Mouse (Mus musculus) gastrocnemius, postnatal 4 days (tissue): Measurements from ENCODE around the gene Inpp4b. TPM values are rescaled to one million over a fixed set of nuclear protein-coding genes. Genes with fewer than 3 reads are reported as not detected.

Experiments used
- DNase-seq, 2 experiments: peaks; one replicate each; pipeline ENCODE4 v3.0.0; 2021 to 2022; ENCODE audit warnings: low spot score in 2 of 2, mixed read lengths in 2 of 2
- long read RNA-seq, 2 experiments: library from polyadenylated mRNA; stranded (forward); transcript quantifications; one replicate each; pipeline ENCODE4 v2.0.0; 2021
- total RNA-seq, 2 experiments: library from RNA; stranded (reverse); gene quantifications; 2 replicates each; pipeline ENCODE4 v1.2.3; 2021

Inpp4b gene
- 10 to 100 TPM; 34.5 to 35.0 TPM for total RNA-seq
- long read RNA-seq, experiment 1, partial matches to known transcripts, result 5 of 13 reads
- long read RNA-seq, experiment 1, other reads (novel, unspliced or antisense), result 8 of 13 reads
- long read RNA-seq, experiment 2, partial matches to known transcripts, result 6 of 16 reads
- long read RNA-seq, experiment 2, other reads (novel, unspliced or antisense), result 10 of 16 reads

- peak; percentile 24 to 49 for DNase-seq
Observed at GRCm38 (mm10) chr8:81342236-81342998, at the start of gene Inpp4b. TSS of gene Inpp4b (plus strand) at chr8:81342556.

DNA sequence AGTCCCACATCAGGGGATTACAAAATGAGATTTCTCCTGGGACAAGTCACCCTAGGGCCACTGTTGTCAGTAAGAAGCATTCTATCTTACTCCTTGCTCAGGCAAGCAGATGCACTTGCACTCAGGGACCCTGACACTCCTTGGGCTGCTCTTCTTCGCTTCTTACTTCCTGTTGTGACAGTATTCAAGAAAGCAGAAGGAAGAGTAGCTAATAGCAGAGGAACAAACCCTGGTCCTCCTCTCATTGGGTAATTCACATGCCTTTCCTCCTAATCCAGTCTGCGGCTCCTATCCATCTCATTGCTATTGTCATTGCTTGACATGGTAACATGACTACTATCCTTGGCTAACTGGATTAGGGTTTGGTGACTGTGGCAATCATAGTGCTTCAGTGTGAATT is 7.1 kb upstream of the Inpp4b start:
- DNase-seq, result no peak

- no peak for DNase-seq
Observed at GRCm38 (mm10) chr8:81341191-81341590, 1.2 kb upstream of the Inpp4b start.

GRCm38 (mm10) chr8:81341591-81342235 is 643 bp upstream of the Inpp4b start:
- DNase-seq, result peak in 1 of 2 experiments; percentile 37

GRCm38 (mm10) chr8:81342999-81343302 is 595 bp downstream of the Inpp4b start:
- no peak for DNase-seq

DNA sequence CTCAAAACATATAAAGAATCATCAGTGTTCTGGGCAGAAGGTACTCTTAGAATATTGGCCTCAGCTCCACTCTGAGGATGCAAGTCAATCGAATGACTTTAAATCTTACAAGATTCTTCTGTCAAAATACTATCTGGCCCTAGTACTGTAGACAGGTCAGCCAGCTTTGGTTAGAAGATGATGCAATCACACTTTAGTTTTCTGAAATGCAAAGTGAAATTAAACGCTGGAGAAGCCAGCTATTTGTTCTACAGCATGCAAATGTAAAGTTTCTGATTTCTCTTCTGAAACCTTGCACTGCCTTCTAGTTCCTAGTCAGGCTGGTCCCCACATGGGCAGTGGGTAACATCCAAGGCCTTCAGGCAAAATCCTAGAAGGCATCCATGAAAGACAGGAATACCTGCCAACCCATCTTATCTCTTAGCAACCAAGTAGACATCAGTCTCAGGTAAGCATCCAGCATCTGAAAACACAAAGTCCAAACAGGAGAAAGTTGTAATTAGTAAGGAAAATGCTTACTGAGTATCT is 2.9 kb downstream of the Inpp4b start:
- DNase-seq, result no peak

DNA sequence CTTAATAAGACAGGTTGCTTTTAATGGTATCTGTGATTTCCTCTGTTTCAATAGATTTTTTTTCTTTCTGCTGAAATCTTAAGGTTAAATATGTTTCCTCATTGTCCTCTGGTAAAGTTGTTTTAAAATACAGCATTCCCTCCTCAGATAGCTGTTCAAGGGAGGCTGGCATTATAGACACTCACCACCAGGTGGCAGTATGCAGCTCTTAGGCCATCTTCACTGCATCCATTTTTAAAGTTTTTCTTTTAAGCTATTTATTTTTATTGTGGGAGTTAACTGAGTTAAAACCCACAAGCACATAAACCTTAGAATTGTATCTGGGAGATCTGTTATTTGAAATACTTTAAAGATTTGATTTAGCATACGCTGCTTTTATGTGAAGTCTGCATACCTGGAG is 7.1 kb downstream of the Inpp4b start:
- peak in 1 of 2 experiments; percentile 18 for DNase-seq

DNA sequence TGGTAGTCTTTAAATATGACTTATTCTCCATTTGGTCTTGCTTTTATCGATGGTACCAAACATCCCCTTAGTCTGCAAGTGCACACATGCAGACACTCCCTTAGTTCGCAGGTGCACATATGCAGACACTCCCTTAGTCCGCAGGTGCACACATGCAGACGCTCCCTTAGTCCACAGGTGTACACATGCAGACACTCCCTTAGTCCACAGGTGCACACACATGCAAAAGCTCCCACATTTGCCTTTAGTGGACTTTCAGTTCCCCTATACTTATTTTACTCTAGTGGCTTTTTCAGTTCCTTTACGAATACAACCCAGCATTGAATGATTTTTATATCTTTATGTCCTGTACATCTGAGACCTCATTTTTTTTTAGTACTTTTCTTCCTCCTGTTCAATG is 11.1 kb downstream of the Inpp4b start:
- no peak for DNase-seq

DNA sequence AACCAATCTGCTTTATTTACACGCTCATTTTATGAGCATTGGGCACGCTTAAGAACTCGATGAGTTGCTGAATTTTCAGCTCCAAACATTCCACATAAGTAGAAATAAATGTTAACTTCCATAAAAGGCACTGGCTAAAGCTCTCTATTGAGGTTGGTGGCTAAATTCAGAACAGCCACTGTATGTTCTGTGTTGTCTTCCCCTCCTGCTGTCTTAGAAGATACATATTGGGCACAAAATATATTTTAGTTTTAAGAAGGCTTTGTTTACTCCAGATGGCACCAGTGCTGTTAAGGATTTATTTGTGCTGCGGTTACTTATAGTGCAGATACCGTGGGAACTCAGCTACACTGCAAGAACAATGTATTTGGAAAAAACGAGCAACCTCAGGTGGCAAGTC is 15.8 kb downstream of the Inpp4b start:
- no peak for DNase-seq

- DNase-seq, result no peak
Observed at GRCm38 (mm10) chr8:81360518-81360917, 18.2 kb downstream of the Inpp4b start.

GRCm38 (mm10) chr8:81361162-81361561 is 18.8 kb downstream of the Inpp4b start:
- no peak for DNase-seq

DNA sequence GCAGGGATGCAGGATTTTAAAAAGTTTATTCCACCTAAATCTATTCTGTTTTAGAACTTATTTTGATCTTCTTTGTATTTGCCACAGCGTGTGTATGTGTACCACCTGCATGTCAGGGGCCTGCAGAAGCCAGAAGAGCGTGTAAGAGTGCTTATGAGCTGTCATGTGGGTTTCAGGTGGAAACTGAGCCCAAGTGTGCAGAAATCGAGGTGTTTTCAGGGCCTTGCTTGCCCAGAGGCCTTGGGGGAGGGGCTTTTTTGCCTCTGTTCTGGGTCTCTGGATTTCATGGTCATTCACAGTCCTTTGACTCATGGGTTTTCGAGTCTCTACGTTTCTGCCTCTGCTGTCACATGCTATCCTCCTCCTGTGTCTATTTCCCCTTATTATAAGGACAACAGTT is 28.3 kb downstream of the Inpp4b start:
- DNase-seq, result no peak

GRCm38 (mm10) chr8:81371844-81372243 is 29.5 kb downstream of the Inpp4b start:
- no peak for DNase-seq

GRCm38 (mm10) chr8:81374877-81375475 is 32.6 kb downstream of the Inpp4b start:
- DNase-seq, result no peak

DNA sequence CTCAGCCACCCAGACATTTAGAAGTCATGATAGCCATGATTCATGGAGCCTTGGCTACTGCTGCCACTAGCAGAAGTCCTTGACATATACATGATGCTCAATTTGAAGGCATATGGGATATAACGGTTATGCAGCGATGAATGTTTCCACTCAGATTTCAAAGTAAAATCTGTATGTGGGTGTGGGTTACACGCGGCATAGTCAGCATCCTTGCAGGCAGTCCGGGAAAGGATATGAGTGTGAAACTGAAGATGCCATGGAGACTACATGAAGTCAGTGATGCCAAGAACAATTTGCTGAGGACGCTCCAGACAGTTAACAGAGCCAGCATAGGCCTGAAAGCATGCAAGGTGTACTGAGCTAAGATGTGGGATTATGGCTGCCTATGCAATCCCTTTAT is 46.6 kb downstream of the Inpp4b start:
- DNase-seq, result no peak

- no peak for DNase-seq
Observed at GRCm38 (mm10) chr8:81399071-81399470, 56.7 kb downstream of the Inpp4b start.

DNA sequence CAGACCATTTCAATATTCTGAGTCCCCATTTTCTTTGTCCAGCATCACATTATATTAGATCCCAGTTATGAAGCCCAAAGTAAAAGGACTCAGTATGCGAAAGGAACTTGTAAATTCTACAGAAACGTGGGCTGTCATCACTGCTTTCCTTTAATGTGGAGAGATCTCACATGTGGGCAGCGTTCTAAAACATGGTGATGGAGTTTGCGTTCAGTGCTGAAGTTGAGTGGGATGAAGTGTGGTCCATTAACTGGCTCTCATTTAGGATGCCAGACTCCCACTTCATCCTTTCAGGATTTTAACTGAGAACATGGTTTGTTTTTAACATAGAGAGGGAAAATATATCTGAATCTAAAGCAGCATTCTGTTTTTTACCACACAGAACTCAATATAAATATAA is 57.1 kb downstream of the Inpp4b start:
- DNase-seq, result no peak

DNA sequence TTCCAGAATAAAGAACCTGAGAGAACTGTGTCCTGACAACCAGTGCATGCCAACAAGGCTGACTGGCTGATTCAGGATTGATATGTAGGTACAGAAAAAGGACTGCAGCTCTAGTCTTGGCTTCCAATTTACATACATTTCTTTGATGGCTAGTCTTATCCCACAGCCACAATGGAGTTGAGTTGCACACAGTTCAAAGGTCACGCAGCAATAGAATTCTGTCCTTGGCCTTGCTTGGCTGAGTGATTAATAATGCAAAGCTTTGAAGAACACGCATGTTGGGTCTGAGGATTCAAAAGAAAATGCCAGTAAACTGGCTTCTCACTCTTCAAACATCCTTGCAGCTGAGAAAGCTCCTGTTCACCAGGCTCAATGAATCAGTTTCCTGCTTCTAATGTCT is 70.4 kb downstream of the Inpp4b start:
- no peak for DNase-seq

DNA sequence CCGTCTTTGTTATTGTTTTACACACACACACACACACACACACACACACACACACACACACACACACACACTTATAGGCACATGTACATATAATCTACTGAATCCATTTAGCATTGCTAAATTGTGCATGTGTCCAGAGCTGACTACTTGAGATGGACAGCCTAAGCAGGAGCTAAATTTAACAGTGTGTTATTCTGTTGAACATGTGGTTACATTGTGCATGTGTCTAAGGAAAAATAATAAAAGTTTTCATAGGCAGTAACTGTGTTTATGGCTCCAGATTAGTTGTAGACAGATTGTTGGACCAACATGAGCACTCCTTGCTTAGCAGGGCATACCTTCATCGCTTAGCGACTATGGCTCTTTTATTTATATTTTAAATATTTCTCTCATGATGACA is 101.6 kb downstream of the Inpp4b start:
- no peak for DNase-seq

DNA sequence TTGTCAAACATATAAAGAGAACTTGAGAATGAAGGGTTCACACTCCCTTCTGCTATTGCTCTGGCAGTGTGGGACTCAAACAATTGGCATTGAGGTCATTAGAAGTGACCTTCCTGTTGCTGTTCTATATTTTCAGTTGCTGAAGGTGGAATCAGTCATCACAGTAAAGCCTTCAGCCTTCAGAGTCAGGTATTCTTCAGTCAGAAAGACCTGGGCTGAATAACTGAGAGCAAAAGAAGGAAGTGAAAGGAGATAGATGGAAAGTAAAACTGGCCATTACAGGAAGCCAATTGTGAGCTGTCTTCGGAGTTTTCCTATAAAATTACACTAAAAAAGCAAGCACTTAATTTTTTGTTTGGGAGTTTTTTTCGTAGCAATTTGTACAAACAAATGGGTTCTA is 107.4 kb downstream of the Inpp4b start:
- DNase-seq, result no peak

- DNase-seq, result no peak
Observed at GRCm38 (mm10) chr8:81452082-81452481, 109.7 kb downstream of the Inpp4b start.

DNA sequence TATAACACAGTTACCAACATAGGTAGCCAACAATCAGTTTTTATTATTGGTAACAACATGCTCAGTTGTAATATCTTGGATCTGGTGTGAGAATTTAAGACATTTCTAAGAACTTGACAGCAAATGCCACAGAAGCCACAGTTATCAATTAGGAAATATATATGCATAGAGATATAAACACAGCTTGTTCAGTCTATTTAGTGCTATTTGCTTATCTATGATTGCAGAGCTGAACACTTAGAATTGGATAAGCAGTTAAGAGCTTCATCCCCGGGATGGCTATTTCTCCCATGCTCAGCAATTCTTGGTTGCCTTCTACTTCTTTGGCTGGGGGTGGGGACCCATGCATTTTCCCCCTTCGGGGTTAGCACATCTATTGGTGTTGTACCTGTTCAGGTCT is 112.5 kb downstream of the Inpp4b start:
- no peak for DNase-seq
